Mouse (Mus musculus) erythroblast, embryonic 14.5 days (primary cell): ENCODE data around the gene Clip4.

Experiments used
- GATA1 ChIP-seq: IDR thresholded peaks from 2 replicates; pipeline ENCODE4 v1.6.1; 2012; ENCODE audit warnings: low read length, inconsistent platforms, mixed read lengths
- TAL1 ChIP-seq: IDR thresholded peaks from 3 replicates; pipeline ENCODE4 v1.6.1; 2012; ENCODE audit warnings: low read length, inconsistent platforms, mixed read lengths

DNA sequence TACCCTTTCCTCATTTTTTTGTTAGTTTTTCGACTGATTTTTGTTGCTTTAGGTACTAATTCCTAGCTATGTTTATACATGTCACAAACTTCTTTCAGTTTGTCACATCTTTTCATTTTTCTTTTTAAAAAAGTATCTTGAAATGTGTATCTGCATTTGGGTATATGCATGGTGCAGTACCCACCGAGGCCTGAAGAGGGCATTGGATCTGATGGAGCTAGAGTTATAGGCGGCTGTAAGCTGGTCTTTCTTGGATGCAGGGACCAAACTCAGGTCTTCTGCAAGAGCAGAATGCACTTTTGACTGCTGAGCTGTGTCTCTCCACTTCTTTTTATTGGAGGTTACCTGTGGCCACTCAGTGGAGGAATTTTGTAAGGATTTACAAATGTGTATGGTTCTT, 10.4 kb downstream of the Clip4 start:
- TF ChIP-seq GATA1, result no peak
- TF ChIP-seq TAL1, result no peak
